Mouse (Mus musculus) left cerebral cortex, postnatal 10 days (tissue): ENCODE results near the gene Rpsa. TPM values are rescaled to one million over a fixed set of nuclear protein-coding genes. Genes with fewer than 3 reads are reported as not detected.

Source experiments
- DNase-seq, 2 experiments: peaks; one replicate each; pipeline ENCODE4 v3.0.0; 2021 to 2022; ENCODE audit warnings: low spot score in 2 of 2, mixed read lengths in 1 of 2; ENCODE audit errors: extremely low spot score in 1 of 2
- intact Hi-C: fragments of 180-260 bp; cut with DNase I; formaldehyde crosslinking; loops from one replicate; pipeline ENCODE4 v1.15.1; 2025
- total RNA-seq, 2 experiments: library from RNA; stranded (reverse); gene quantifications; 2 replicates each; pipeline ENCODE4 v1.2.3; 2021

The Rpsa gene
- total RNA-seq, 2 experiments from 2014 or later, result 711 to 726 TPM

DNA sequence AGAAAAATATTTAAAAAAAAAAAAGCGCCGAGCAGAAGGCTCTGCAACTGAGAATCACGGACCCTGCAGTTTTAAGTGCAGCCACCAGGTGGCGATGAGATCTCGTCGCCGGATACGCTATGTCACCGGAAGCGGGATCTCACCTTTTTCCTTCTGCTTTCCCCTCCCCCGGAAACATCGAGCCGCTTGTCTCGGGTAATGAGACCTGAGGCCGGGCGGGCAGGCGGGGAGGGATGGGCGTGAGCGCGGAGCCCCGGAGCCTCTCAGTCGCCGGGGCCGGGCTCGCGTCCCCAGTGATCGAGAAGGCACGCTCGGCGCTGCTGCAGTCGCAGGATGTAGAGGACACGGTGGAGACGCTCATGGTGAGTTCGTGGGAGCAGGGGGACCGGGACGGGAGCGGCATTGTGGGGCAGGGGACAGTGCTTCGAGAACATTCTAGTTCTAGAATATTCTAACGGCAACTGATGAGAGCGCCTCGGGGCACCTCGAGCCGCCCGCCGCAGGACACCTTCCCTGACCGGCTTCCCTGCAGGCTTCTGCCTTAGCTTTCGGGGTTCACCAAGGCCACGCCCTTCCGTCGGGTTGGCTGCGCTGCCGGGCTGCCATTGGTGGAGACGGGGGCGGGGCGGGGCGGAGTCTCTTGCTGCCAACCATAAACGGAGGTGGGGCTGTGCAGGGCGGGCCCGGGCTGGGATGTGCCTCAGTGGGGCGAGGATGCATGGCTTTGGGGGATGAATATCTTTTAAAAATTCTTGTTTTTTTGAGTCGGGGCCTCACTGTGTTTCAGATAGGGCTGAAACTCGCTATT, 17.1 kb upstream of the Rpsa start, which contains the start of gene Slc25a38:
Slc25a38 (plus strand) TSS at position 164 of the 808 bp plus-strand sequence.
- DNase-seq, result peak; percentile 93 to 98
- intact Hi-C loops, result no loop called here

GRCm38 (mm10) chr9:120111156-120111945, 16.1 kb upstream of the Rpsa start:
- DNase-seq, result no peak
- intact Hi-C loops, result no loop called here

DNA sequence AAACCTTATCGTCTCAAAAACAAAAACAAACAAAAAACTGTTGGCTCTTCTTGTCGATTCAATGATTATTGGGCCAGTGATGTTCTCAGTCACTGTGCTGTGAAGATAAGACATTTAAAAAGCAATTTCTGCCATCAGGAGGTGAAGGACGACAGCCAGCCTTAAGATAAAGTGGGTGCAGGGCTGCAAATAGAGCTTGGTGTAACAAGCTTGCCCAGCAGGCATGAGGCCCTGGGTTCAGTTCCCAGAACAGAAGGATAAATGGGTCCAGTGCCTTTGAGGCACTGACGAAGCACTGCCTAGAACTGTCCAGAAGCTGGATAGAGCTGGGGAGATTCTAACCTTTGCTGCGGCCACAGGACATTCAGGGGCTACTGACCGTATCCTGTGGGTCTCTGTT, 15.0 kb upstream of the Rpsa start:
- intact Hi-C loops, result no loop called here
- no peak for DNase-seq

DNA sequence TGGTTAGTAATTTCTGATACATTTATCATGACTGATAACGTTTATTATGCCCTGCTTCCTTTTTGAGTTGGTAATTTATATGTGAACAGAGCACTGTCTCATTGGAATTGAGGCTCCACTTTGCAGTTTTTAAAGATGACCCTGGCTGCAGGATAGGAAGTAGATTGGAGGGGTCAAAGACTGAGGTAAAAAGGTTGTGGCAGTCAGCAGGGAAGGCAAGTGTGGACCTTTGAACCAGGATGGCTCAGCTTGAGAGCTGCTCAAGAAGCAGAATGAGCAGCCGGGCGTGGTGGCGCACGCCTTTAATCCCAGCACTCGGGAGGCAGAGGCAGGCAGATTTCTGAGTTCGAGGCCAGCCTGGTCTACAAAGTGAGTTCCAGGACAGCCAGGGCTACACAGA, 14.0 kb upstream of the Rpsa start:
- intact Hi-C loops, result no loop called here
- DNase-seq, result no peak

DNA sequence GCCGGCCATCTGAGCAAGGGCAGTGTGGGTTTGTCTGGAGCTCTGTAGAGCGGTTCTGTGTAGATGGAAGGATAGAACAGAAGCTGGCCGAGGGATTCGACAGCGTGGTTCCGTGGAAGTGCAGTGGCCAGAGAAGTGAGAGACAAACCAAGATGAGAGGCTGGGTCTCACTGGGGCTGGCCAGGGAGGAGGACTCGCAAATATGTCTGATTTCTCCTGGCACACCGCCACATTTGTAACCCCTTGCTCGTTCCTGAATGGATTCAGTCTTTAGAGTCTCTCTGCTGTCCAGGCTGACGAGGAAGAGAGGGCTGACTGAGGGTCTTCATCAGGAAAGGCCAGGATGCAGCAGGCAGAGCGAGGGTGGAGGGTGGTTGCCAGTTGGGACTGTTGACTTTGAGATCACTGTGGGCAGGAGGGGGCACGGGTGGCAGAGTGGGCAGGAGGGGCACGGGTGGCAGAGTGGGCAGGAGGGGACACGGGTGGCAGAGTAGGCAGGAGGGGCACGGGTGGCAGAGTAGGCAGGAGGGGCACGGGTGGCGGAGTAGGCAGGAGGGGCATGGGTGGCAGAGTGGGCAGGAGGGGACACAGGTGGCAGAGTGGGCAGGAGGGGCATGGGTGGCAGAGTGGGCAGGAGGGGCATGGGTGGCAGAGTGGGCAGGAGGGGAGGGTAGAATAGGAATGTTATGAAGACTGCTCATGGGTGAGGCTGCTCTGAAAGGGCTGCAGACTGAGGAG, 13.3 kb upstream of the Rpsa start:
- DNase-seq, result no peak
- intact Hi-C loops, result no loop called here

- intact Hi-C loops, result no loop called here
- DNase-seq, result no peak
Measured at GRCm38 (mm10) chr9:120114789-120115151, 12.7 kb upstream of the Rpsa start.

- intact Hi-C loops, result no loop called here
- DNase-seq, result no peak
Measured at GRCm38 (mm10) chr9:120115580-120115979, 11.9 kb upstream of the Rpsa start.

GRCm38 (mm10) chr9:120116184-120116624, 11.3 kb upstream of the Rpsa start:
- no peak for DNase-seq
- intact Hi-C loops, result no loop called here

GRCm38 (mm10) chr9:120118212-120118611, 9.3 kb upstream of the Rpsa start:
- DNase-seq, result no peak
- intact Hi-C loops, result no loop called here

DNA sequence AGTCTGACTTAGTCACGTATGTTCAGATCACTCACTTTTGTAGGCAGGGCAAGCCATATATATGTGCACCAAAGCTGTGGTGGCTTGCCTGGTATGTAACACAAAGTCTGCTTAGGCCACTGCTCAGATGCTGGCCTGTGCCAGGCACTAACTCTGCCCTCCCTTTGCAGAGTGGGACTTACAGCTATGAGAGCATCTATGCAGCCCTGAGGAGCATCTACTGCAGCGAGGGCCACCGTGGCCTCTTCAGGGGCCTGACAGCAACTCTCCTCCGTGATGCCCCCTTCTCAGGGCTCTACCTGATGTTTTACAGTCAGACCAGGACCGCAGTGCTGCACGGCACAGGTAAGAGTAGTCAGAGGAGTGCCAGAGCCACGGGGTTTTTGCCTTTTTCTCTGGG, 7.0 kb upstream of the Rpsa start:
- intact Hi-C loops, result no loop called here

DNA sequence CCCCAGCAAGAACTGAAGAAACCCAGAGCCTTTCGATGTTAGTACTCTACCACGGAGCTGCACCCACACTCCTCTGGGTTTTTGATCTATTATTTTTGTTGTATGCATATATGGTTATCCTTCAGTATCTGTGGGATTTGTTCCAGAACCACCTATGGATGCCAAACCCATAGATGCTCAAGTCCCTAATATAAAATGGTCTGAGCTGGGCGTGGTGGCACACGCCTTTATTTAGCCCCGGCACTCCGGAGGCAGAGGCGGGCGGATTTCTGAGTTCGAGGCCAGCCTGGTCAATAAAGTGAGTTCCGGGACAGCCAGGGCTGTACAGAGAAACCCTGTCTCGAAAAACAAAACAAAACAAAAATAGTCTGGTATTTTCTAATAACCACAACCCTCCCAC, 621 bp upstream of the Rpsa start:
- intact Hi-C loops, result no loop called here
- no peak for DNase-seq

More for the DNA sequence above, 7.0 kb upstream of the Rpsa start:
- DNase-seq, result no peak

GRCm38 (mm10) chr9:120129276-120129675, 1.8 kb downstream of the Rpsa start:
- DNase-seq, result no peak
- intact Hi-C loops, result no loop called here

- intact Hi-C loops, result no loop called here
- DNase-seq, result no peak
Measured at GRCm38 (mm10) chr9:120131784-120132288, 4.3 kb downstream of the Rpsa start.

DNA sequence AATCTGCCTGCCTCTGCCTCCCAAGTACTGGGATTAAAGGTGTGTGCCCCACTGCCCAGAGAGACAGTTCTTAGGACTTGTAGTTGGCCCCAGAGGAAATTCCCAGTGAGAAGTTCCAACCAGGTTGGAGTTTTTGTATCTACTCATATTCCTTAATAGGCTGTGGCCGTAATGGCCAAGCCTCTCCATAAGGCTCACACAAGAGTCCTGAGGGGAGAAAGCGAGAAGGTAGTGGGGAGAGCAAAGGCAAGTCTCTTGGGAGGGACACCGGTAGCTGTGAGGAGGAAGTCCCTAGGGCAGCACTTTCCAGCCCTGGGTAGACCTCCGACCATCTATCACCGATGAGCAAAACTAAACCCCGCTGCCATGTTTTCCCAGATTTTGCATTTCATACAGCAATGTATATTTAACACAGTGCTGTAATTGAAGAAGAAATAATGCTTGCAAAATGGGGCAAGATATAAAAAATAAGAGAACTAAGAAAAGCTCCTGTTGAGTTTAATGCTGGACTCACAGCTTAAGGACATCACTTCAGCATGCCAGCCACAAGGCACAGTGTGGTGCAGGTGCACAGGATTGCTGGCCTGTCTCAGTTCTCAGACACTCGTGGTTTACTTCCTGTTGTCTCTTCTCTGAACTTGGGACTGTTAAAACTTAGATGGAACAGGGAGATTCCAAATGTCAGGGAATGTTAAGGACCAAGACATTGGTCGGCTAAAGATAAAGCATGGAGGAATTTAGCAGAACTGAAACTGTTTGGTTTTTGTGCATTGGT, 5.7 kb downstream of the Rpsa start:
- DNase-seq, result no peak
- intact Hi-C loops, result no loop called here

GRCm38 (mm10) chr9:120133755-120134475, 6.4 kb downstream of the Rpsa start:
- intact Hi-C loops, result no loop called here

DNA sequence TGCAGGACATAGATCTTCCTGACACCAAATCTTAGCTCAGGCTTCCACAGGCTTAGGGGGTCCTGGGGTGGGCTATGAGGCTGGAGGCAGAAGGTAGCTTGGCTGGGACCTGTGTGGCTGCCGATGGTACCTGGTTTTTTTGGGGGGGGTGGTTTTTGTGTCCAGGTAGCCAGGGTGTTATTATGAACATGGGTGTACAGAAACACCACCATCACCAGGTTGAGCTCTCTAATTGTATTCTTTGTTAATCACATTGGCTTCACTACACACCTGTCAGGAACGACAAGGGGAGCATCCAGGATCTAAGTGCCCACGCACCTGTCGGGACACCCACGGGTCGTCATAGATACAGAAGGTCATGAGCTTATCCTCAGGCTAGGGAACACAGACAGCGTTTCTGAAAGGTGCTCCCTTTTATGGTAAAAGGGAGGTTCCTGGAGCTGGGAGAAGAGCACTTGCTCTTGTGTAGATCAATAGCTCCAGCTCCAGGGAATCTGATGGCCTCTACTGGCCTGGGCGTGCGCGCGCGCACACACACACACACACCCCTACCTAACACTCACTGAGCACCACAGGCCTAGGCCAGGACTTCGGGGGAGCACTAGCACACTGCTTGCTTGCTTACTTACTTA, 7.2 kb downstream of the Rpsa start:
- DNase-seq, result no peak
- intact Hi-C loops, result no loop called here

More at GRCm38 (mm10) chr9:120133755-120134475, 6.4 kb downstream of the Rpsa start:
- no peak for DNase-seq

- intact Hi-C loops, result no loop called here
- no peak for DNase-seq
Measured at GRCm38 (mm10) chr9:120135454-120135853, 8.0 kb downstream of the Rpsa start.
